Mouse (Mus musculus): ENCODE data around the gene Arhgap8. TPM values are rescaled to one million over a fixed set of nuclear protein-coding genes. Genes with fewer than 3 reads are reported as not detected.
"Not testable (repeated sequence)": the region's sequence is repeated elsewhere in the genome, so short reads cannot be mapped to it uniquely, and the experiment has no call there.

Arhgap8 gene
- polyA plus RNA-seq, 1 experiment = 5.6 TPM

DNA sequence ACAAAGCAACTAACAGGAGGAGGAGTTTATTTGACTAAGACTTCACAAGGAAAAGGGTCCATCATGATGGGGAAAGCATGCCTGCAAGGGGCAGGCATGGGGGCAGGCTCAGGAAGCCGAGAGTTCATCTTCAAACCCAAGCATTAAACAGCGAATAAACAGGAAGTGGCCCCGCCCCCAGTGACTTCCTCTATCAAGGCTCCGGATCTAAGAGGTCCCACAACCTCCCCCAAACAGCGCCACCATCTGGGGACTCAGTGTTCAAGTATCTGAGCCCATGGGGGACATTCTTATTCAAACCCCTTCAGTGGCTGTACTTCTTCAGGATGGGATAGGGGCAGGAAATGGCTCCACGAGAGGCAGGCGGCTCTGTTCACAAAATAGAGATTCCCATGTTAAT lies 27.2 kb upstream of the Arhgap8 start:
- 74% methylated on average over 7 of the region's 7 CpGs for WGBS
- DNase-seq (ENCODE audit: low read depth, low spot score) = no peak

DNA sequence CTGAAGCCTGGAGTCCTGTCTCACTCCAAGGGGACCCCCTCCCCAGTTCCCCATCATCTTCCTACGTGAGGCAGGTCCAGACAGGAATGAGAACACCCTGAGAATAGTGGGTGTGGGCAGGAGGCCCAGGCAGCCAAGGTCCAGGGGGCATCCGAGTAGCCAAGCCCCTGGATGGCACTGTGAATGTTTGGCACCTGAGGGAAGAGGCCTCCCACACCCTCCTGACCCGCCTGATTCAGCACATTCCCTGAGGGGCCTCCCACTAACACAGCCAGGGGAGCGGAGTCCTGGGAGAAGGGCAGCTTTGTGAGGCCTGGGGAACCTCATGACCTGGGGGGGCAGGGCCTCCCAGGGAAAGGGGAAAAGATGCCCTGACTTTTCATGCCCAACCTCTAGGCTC lies 23.8 kb upstream of the Arhgap8 start:
- no peak for DNase-seq (ENCODE audit: low read depth, low spot score)
- WGBS = 66% methylated on average over 4 of the region's 4 CpGs

DNA sequence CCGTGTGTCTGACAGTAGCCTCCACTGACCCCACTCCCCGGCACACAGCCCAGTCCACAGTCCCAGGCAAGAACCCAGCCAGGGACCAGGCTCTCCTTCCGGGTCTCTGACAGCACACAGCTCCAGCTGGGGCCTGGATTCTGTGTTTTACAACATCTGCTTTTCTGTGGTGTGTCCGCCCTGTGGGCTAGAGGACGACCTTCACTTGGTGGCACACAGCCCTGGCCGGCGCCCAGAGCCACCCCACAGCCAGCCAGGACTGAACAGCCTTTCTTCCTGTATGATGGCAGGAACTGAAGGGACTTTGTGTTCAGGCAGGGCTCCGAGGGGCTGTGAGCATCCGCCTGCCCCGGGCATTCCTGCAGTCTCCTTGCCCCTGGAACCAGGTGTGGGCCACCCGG lies 22.2 kb upstream of the Arhgap8 start:
- WGBS = 31% methylated on average over 11 of the region's 11 CpGs
- no peak for DNase-seq (ENCODE audit: low read depth, low spot score)

DNA sequence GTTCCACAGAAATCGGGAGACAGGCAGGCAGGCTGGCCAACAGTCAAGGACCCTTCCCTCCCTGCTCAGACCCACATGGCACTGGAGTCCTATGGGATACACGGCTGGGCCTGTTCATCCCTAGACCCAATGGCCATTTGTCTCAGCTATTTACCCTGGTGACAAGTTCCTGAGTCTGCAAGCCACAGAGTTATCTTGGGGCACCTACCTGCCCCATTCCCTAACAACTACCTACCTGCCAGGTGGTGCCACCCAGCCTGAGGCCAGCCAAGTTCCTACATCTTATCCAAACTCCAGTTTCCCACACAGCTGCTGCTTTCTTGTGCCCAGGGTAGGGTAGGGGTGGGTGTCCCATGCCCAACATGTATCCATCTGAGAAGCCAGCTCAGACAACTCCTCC lies 21.7 kb upstream of the Arhgap8 start:
- DNase-seq (ENCODE audit: low read depth, low spot score) = no peak
- 58% methylated on average over 2 of the region's 2 CpGs for WGBS

DNA sequence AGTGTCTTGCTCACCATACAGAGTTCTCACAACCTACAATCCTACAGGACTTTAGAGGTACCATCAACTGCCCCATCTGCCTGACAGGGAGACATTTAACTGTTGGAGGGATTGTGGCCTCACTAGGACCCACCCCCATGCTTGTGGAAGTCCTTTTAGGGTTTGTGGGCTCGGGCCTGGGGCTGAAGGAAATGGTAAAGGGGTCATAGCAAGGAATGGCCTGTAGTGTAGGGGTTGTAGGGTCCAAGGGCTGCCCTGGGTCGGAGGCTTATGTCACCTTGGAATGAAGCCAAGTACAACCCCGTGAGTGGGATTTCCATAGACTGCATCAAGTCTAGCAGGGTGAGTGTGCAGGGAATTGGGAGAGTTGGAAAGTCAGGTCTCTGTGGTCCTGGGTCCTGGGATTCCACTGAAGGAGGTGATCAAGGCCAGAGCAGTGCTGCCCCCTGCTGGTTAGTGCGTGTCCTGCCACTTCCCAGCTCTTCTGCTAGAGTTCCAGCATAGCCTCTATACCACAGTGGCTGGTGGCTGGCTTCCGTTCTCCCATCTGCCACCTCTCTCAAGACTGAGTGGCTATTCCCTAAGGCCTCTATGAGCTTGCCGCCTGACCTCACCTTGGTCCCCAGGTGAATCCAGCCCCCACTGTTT lies 19.6 kb upstream of the Arhgap8 start:
- 52% methylated on average over 6 of the region's 6 CpGs for WGBS
- DNase-seq (ENCODE audit: low read depth, low spot score) = no peak

DNA sequence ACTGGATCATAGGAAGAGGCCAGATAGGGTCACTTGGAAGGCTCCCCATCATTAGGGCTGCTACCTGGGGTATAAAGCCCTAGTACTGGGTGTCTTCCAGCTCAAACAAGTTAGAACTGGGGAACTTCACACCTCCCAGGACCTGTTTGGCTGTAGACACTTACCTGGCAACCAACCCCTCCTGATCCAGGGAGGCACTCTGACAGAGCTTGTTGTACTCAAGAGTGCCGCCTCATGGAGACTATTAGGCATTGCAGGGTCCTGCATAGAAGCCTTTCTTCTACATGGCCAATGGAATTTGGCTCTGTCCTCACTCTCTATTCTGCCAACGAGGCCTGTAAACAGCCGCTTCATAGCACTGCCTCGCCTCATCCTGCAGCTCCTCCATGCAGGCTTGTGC lies 17.9 kb upstream of the Arhgap8 start:
- 27% methylated on average over 4 of the region's 4 CpGs for WGBS
- no peak for DNase-seq (ENCODE audit: low read depth, low spot score)

DNA sequence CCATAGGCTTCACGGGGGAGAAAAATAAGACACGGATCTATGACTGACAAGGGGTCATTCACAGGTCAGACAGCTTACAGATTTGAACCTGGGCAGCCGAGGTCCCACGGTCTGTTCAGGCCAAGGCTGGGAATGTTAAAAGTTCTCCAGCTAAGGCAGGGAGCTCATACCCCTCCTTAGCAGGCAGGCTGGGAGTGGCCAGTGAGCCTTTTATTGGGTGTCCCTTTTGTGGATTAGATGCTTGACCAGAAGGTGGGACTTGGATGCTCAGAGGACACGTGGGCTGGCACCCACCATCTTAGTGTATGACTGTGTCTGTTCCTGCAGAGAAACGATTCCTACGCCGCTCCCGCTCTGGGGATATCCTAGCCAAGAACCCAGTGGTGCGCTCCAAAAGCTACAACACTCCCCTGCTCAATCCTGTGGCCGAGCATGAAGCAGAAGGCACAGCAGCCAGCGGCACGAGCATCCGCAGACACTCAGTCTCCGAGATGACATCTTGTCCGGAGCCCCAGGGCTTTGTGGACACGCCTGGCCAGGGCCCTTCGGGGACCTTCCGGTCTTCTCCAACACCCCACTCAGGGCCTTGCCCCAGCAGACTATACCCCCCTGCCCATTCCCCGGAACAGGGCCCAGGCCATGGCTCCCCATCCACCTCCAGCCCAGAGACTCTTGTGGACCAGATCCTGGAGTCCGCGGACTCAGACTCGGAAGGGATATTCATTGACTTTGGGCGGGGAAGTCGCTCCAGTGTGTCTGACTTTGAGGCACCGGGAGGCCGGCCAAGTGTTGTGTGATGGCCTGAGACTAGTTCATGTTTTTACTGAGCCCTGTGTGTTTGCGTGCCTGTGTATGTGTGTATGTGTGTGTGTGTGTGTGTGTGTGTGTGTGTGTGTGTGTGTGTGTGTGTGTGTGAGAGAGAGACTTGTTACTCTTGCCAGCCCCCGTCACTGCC lies 17.2 kb upstream of the Arhgap8 start:
- DNase-seq (ENCODE audit: low read depth, low spot score) = no peak

DNA sequence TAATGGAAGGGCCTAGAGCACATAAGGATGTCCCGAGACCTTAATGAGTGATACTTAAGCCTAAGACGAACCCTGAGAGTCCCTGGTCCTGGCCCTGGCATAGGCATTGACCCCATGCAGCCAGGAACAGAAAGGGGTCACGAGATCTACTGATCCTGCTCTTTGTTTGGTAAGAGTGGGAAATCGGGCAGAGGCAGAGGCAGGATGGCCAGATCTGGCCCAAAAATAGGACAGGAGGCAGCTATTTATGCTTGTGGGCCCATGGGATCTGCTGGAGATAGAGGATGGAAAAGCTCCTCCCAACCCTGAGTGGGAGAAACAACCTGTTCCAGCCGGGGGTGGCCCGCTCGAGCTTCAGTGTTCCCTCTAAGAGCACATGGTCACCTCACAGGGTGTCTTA lies 15.9 kb upstream of the Arhgap8 start:
- WGBS = 87% methylated on average over 7 of the region's 7 CpGs
- DNase-seq (ENCODE audit: low read depth, low spot score) = no peak

More for the DNA sequence above, 17.2 kb upstream of the Arhgap8 start:
- WGBS = 82% methylated on average over 29 of the region's 29 CpGs

DNA sequence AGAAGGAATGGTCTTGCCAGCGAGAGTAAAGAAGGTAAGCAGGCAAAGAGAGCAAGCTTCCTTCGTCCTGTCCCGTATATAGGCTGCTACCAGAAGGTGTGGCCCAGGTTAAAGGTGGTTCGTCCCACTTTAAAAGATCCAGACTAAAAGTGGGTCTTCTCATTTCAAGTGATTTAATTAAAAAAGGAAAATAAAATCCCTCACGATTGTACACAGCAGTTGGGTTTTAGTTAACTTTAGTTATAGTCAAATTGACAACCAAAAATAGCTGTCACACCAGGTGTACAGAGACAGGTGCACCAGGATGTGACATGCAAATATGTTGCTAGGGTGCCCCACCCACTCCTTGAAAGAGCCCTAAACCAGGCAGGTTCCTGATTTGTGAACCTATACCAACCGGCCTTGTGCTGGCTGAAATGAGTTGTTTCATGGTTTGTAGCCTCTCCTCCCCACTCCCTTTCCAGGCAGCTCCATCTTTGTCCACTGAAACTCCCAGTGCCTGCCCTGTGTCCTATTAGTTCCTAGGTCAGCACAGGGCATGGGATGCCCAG lies 14.4 kb upstream of the Arhgap8 start:
- 31% methylated on average over 6 of the region's 6 CpGs for WGBS
- no peak for DNase-seq (ENCODE audit: low read depth, low spot score)

DNA sequence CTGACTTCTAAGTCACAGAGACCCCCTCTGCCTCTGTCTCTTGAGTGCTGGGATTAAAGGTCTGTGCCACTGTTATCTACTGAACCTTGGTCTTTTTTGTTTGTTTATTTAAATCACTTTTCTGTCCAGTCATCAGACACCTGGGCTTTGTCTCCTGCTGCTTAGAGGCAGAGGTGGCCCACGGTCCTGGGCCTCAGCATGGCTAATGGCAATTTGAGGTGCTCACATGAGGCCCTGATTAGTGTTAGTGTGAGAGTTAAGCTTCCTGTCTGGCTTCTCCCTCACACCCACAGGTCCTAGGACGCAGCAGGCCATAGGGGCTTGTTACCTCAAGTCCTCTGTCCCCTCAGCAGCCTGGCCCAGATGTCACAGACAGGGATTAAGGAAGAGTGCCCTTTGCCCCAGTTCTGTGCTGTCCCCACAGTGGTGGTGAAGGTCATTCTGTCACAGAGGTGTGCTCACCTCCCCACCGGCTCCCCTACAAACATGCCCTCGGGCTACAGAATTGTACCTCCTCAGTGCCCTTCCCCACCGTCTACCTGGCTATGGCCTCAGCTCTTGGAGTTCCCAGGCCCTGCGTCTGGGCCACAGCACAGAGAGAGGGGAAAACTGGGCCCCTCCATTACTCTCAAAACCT lies 12.8 kb upstream of the Arhgap8 start:
- no peak for DNase-seq (ENCODE audit: low read depth, low spot score)
- WGBS = 54% methylated on average over 6 of the region's 6 CpGs

DNA sequence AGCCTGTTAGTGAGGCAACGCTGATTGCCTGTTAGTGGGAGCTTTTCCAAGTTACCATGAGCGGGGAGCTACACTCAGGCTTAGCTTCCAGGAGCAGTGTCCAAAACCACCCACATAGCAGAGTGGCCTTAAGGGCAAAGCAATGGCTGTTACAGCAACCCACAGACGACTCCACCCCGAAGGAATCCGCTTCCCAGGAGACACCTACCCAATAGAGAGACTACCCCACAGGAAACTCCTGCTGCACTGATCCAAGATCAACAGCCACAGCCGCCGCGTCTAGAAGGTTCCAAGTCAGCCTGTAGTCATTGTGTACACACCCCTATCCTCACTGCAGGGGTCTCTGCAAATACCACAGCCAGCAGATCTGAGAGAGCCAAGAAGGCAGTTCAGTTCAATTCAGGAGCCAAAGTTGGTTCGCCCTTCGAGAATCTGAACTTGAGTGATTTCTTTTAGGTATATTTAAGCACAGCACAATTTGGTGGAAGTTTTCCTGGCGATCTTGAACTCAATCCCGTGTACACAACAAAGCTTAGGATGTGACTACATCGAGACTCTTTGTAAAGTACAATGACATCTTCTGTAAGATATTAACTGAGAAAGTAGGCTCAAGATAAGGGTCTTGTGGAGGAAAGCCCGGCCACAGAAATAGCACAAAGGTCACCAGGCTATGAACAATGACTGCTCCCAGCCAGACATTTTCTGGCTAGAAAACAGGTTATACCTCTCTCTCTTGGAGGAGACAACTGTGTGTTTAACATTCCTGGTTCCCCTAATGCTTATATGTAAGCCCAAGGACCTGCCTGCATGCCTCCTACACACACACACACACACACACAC lies 7.1 kb upstream of the Arhgap8 start:
- 29% methylated on average over 14 of the region's 14 CpGs for WGBS
- DNase-seq (ENCODE audit: low read depth, low spot score) = no peak

DNA sequence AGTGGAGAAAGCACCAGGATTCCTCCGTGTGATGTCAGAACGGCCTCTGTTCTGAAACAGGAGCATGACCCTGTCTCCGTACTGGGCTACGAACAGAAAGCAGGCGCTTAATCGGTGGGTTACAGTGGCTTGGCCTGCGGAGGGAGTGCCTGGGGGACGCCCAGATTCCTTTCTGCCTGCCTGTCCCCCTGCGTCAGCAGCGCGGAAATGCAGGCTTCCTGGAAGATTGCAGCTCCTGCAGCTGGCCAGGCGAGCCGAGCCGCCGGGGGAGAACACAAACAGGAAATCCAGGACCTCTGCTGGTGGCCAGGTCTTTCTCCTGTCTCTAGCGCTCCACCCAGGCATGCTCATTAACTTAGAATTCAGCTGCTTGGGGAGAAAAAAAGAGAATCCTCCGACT lies 5.1 kb upstream of the Arhgap8 start:
- no peak for DNase-seq (ENCODE audit: low read depth, low spot score)
- 1% methylated on average over 17 of the region's 17 CpGs for WGBS

DNA sequence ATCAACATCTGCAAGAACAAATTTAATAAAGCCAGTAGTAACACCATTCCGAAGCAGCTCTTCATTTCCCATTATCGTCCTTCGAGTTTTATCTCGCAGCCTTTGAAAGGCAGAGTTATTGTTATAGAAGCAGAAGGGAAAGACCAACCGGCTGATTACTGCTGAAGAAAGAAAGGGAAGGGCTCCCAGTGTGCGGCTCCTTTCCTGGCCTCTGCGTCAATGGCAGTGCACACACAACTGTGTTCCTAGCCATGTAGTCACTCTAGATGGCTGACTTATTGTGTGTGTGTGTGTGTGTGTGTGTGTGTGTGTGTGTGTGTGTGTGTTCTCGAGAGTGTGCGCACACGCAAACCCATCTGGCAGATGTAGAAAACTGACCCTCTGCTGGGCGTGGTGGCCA lies 4.7 kb upstream of the Arhgap8 start:
- WGBS = 24% methylated on average over 11 of the region's 11 CpGs
- DNase-seq (ENCODE audit: low read depth, low spot score) = no peak

DNA sequence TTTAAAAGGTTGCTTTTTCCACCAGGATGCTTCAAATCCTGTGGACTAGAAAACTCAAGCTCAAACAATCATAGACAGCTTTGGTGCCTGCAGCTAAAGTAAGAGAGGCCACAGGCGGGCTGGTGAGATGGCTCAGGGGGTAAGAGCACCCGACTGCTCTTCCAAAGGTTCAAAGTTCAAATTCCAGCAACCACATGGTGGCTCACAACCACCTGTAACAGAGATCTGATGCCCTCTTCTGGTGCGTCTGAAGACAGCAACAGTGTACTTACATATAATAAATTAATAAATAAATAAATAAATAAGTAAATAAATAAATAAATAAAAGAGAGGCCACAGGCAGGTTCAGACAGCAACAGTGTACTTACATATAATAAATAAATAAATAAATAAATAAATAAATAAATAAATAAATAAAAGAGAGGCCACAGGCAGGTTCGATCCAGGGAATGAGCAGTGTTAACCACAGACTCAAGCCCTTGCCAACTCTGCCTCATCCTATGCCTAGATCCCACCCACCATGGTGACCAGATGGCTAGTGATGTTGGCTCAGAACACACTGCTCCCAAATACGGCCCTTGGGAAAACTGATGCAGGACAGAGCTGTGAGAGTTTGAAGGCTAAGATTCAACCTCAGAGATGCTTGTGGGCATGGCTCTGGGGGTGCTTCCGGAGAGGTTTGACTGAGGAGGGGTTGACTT lies 2.1 kb upstream of the Arhgap8 start:
- 65% methylated on average over 6 of the region's 6 CpGs for WGBS
- not testable (repeated sequence) for DNase-seq (ENCODE audit: low read depth, low spot score)

DNA sequence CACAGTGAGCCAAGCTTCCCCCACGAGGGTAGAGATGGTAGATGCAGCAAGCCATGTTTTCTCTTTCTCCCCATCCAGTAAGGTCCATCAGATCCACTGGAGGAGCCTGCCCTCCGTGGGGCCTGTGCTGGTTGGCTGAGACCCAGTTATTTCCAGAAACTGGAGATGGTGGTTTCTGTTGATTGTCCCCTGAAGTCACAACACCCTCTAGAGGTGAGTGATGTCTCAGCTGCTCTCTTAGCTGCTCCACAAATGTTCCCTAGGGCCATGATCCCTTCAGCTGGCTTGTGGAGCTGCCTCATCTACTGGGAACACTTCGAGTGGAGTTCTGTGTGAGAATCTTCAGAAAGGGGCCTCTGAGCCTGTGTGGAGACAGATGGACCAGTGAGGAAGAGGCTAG lies 1.1 kb upstream of the Arhgap8 start:
- 77% methylated on average over 3 of the region's 3 CpGs for WGBS
- DNase-seq (ENCODE audit: low read depth, low spot score) = no peak

DNA sequence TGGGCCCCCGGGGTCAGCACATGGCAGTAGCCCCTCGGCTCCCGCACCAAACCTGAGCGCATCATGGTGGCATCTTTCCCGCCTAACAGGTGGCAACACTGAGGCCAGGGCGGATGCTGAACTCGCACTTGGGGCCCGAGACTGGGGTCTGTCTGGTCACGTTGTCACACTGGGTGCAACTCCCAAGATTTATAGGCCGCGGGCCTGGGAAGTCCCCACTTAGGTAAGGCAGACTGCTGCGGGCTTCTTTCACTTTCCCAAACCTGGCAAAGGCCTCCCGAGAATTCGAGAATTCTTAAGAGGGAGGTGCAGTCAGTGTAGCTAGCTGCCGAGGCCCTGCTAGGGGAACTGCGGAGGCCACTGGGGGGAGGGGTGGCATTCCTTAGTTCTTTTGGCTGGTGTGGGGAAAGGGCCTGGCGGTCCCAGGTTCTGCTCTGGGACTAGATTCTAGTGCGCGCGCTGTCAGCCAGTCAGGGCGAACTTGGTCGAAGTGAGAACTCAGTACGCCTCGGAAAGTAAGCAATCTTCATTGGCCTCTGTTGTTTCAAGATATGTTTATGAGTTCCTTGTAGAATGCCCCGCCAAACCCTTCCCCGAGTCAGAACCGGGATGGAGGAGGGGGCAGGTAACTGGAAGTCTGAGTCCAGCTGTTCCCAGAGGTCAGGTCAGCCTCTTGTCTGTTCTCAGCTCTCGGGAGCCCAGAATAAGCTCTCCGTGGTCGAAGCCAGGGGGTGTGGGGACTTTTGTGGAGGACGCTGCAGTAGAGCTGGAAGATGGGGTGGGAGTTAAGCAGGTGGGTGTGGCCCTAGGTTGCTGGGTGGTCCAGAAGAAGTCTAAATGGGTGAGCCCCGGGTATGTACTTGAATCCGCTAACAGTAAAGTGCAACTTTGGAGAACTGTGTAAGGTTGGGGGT lies 696 bp downstream of the Arhgap8 start:
- no peak for DNase-seq (ENCODE audit: low read depth, low spot score)
- 8% methylated on average over 33 of the region's 33 CpGs for WGBS

DNA sequence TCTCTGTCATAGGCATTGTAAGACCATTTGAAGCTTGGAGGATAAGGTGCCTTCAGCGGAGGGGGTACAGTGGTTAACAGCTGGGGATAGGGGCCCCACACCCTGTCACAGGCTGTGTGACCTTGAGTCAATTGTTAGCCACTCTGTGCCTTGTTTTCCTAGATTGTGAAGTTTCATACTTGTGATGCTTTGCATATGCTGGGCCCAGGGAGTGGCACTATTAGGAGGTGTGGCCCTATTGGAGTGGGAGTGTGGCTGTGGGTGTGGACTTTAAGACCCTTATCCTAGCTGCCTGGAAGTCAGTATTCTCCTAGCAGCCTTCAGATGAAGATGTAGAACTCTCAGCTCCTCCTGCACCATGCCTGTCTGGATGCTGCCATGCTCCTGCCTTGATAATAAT lies 3.8 kb downstream of the Arhgap8 start:
- not testable (repeated sequence) for DNase-seq (ENCODE audit: low read depth, low spot score)
- WGBS = 81% methylated on average over 1 of the region's 1 CpGs

DNA sequence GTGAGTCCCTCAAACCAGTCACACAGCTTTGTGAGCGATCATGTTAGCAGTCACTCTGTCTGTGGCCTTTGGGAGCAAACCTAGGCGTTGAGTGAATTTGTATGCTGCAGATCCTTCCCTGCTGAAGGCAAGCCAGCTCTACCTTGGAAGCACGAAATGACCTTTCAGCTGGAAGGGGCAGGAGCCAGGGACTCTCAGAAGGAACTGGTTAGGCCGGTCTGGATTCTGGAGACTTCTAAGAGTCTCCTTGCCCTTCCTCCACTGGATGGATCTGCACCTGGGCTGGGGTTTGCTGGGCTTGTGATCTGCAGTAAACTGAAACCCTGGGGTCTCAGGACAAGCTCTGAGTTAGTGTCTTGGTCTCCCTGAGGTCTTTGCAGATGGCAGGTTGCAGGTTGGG lies 4.3 kb downstream of the Arhgap8 start:
- 23% methylated on average over 4 of the region's 4 CpGs for WGBS

More for the DNA sequence above, 4.3 kb downstream of the Arhgap8 start:
- peak; percentile 68 for DNase-seq (ENCODE audit: low read depth, low spot score)
